Mouse (Mus musculus) monocyte, adult 59 days (primary cell): ENCODE measurements around the gene Gm11569. TPM values are rescaled to one million over a fixed set of nuclear protein-coding genes. Genes with fewer than 3 reads are reported as not detected.

Experiments
- total RNA-seq, 2 experiments: library from RNA; stranded (reverse); gene quantifications; one replicate each; pipeline ENCODE4 v1.2.4; 2023

Gm11569 gene
- not detected for total RNA-seq

GRCm38 (mm10) chr11:99798832-99799231 lies at the start of gene Gm11569:
TSS of gene Gm11569 (minus strand) at chr11:99798932.

GRCm38 (mm10) chr11:99837966-99838365 lies 39.2 kb upstream of the Gm11569 start, which contains the start of gene 2300003K06Rik:
TSS of gene 2300003K06Rik (minus strand) at chr11:99838066.

GRCm38 (mm10) chr11:99815566-99815965 lies 16.8 kb upstream of the Gm11569 start, which contains the start of gene Gm11564:
TSS of gene Gm11564 (minus strand) at chr11:99815666.

GRCm38 (mm10) chr11:99809792-99810191 lies 11.1 kb upstream of the Gm11569 start, which contains the start of gene Krtap4-13:
TSS of gene Krtap4-13 (minus strand) at chr11:99809892.

GRCm38 (mm10) chr11:99804346-99804745 lies 5.6 kb upstream of the Gm11569 start, which contains the start of gene Gm11554:
TSS of gene Gm11554 (minus strand) at chr11:99804446.

GRCm38 (mm10) chr11:99793367-99793766 lies 5.4 kb downstream of the Gm11569 start, which contains the start of gene Gm11596:
TSS of gene Gm11596 (minus strand) at chr11:99793467.

GRCm38 (mm10) chr11:99784900-99785299 lies 13.8 kb downstream of the Gm11569 start, which contains the start of gene Krtap4-9:
TSS of gene Krtap4-9 (plus strand) at chr11:99785200.

GRCm38 (mm10) chr11:99780604-99781003 lies 18.1 kb downstream of the Gm11569 start, which contains the start of gene Krtap4-8:
TSS of gene Krtap4-8 (minus strand) at chr11:99780704.

GRCm38 (mm10) chr11:99772813-99773212 lies 25.9 kb downstream of the Gm11569 start, which contains the start of gene Gm11595:
TSS of gene Gm11595 (minus strand) at chr11:99772913.

Other genes with a start within 250 kb of the Gm11569 start
- gene Krtap3-3, start 248.1 kb downstream of the Gm11569 start, total RNA-seq, result not detected
- gene Krtap3-2, start 242.1 kb downstream of the Gm11569 start, total RNA-seq, result not detected
- not detected for gene Gm11939, start 239.5 kb downstream of the Gm11569 start, total RNA-seq
- not detected for gene Krtap3-1, start 232.3 kb downstream of the Gm11569 start, total RNA-seq
- not detected for gene Krtap1-5, start 217.9 kb downstream of the Gm11569 start, total RNA-seq
- gene Krtap1-4, start 215.3 kb downstream of the Gm11569 start, total RNA-seq, result not detected
- not detected for gene Krtap1-3, start 207.6 kb downstream of the Gm11569 start, total RNA-seq
- gene Krtap9-3, start 200.8 kb downstream of the Gm11569 start, total RNA-seq, result not detected
- gene Gm11938, start 195.6 kb downstream of the Gm11569 start, total RNA-seq, result not detected
- gene Gm11937, start 188.7 kb downstream of the Gm11569 start, total RNA-seq, result not detected
- not detected for gene Krtap2-4, start 184.1 kb downstream of the Gm11569 start, total RNA-seq
- gene Gm11562, start 178.5 kb downstream of the Gm11569 start, total RNA-seq, result not detected
- gene Krtap4-1, start 170.7 kb downstream of the Gm11569 start, total RNA-seq, result not detected
- not detected for gene Krtap4-2, start 163.8 kb downstream of the Gm11569 start, total RNA-seq
- gene Krtap4-7, start 154.8 kb downstream of the Gm11569 start, total RNA-seq, result not detected
- not detected for gene Gm11555, start 148.7 kb downstream of the Gm11569 start, total RNA-seq
- gene Gm11563, start 140.0 kb downstream of the Gm11569 start, total RNA-seq, result not detected
- not detected for gene Krtap4-6, start 133.0 kb downstream of the Gm11569 start, total RNA-seq
- gene Gm14190, start 108.2 kb downstream of the Gm11569 start, total RNA-seq, result not detected
- gene Gm14180, start 64.6 kb downstream of the Gm11569 start, total RNA-seq, result not detected
- not detected for gene Gm11595, start 26.0 kb downstream of the Gm11569 start, total RNA-seq
- gene Krtap4-8, start 18.2 kb downstream of the Gm11569 start, total RNA-seq, result not detected
- not detected for gene Krtap4-9, start 13.7 kb downstream of the Gm11569 start, total RNA-seq
- gene Gm11596, start 5.5 kb downstream of the Gm11569 start, total RNA-seq, result not detected
- not detected for gene Gm11554, start 5.5 kb upstream of the Gm11569 start, total RNA-seq
- not detected for gene Krtap4-13, start 11.0 kb upstream of the Gm11569 start, total RNA-seq
- not detected for gene Gm11564, start 16.7 kb upstream of the Gm11569 start, total RNA-seq
- not detected for gene 2300003K06Rik, start 39.1 kb upstream of the Gm11569 start, total RNA-seq
- gene Krtap4-16, start 52.7 kb upstream of the Gm11569 start, total RNA-seq, result not detected
- not detected for gene Gm11568, start 59.0 kb upstream of the Gm11569 start, total RNA-seq
- gene Gm11559, start 65.5 kb upstream of the Gm11569 start, total RNA-seq, result not detected
- gene Krtap9-1, start 74.5 kb upstream of the Gm11569 start, total RNA-seq, result not detected
- gene Gm11567, start 80.3 kb upstream of the Gm11569 start, total RNA-seq, result not detected
- gene Krtap31-1, start 109.0 kb upstream of the Gm11569 start, total RNA-seq, result not detected
- not detected for gene Gm11565, start 115.8 kb upstream of the Gm11569 start, total RNA-seq
- gene Krtap31-2, start 137.4 kb upstream of the Gm11569 start, total RNA-seq, result not detected
- not detected for gene Krtap9-5, start 149.5 kb upstream of the Gm11569 start, total RNA-seq
- not detected for gene Krtap29-1, start 180.1 kb upstream of the Gm11569 start, total RNA-seq
- gene Krtap16-1, start 187.7 kb upstream of the Gm11569 start, total RNA-seq, result not detected
- not detected for gene Krtap17-1, start 195.1 kb upstream of the Gm11569 start, total RNA-seq
- not detected for gene Krt33a, start 217.3 kb upstream of the Gm11569 start, total RNA-seq
- not detected for gene Krt33b, start 230.9 kb upstream of the Gm11569 start, total RNA-seq
- gene Krt34, start 242.6 kb upstream of the Gm11569 start, total RNA-seq, result not detected